Mouse (Mus musculus) ES-E14 (cell line): Measurements from ENCODE around the gene Ugt1a8. TPM values are rescaled to one million over a fixed set of nuclear protein-coding genes. Genes with fewer than 3 reads are reported as not detected.

Source experiments
- DNase-seq: peaks from one replicate; pipeline ENCODE4 v3.0.0-alpha.2; 2013; ENCODE audit warnings: low read depth, low spot score
- H3K27ac ChIP-seq: 2 replicates; pipeline ENCODE4 v1.5.1; 2012; ENCODE audit warnings: low read depth, mild to moderate bottlenecking, low read length, moderate library complexity, mixed read lengths; ENCODE audit not compliant: poor library complexity, insufficient read depth, severe bottlenecking
- H3K36me3 ChIP-seq: 2 replicates; pipeline ENCODE4 v1.6.1; 2012; ENCODE audit warnings: mild to moderate bottlenecking, low read length, moderate library complexity, mixed read lengths; ENCODE audit not compliant: control insufficient read depth, poor library complexity, insufficient read depth, severe bottlenecking
- H3K4me1 ChIP-seq, 2 experiments: fragments of 150-350 bp in 1 of 2; sonication (generic) in 1 of 2; 2 replicates each; pipeline ENCODE4 v1.6.1; 2012; ENCODE audit warnings: low read length in 2 of 2, mild to moderate bottlenecking in 1 of 2, mixed read lengths in 1 of 2; ENCODE audit not compliant: control insufficient read depth in 2 of 2, insufficient read depth in 2 of 2, poor library complexity in 1 of 2
- H3K4me3 ChIP-seq, 2 experiments: fragments of 150-350 bp in 1 of 2; sonication (generic) in 1 of 2; 2 replicates each; pipeline ENCODE4 v1.5.1; 2012; ENCODE audit warnings: low read length in 2 of 2, low read depth in 1 of 2, mild to moderate bottlenecking in 1 of 2, mixed read lengths in 1 of 2; ENCODE audit not compliant: insufficient read depth in 1 of 2, poor library complexity in 1 of 2, severe bottlenecking in 1 of 2
- H3K9ac ChIP-seq: 2 replicates; pipeline ENCODE4 v1.6.1; 2012; ENCODE audit warnings: low read depth, mild to moderate bottlenecking, low read length, mixed read lengths; ENCODE audit not compliant: poor library complexity, insufficient read depth, severe bottlenecking
- H3K9me3 ChIP-seq: fragments of 150-350 bp; sonication (generic); 2 replicates; pipeline ENCODE4 v1.6.1; 2012; ENCODE audit warnings: low read depth, mild to moderate bottlenecking, low read length; ENCODE audit not compliant: control insufficient read depth, insufficient read depth
- CHD2 ChIP-seq: IDR thresholded peaks from 2 replicates; pipeline ENCODE4 v1.6.1; 2014; ENCODE audit warnings: mild to moderate bottlenecking, low read depth, low read length, inconsistent platforms
- HCFC1 ChIP-seq: IDR thresholded peaks from 2 replicates; pipeline ENCODE4 v1.6.1; 2012; ENCODE audit warnings: low read length, inconsistent platforms, borderline replicate concordance; ENCODE audit not compliant: insufficient read depth
- MAFK ChIP-seq: IDR thresholded peaks from 2 replicates; pipeline ENCODE4 v1.6.1; 2014; ENCODE audit warnings: mild to moderate bottlenecking, low read depth, low read length, inconsistent platforms; ENCODE audit not compliant: insufficient read depth
- ZC3H11A ChIP-seq: IDR thresholded peaks from 2 replicates; pipeline ENCODE4 v1.6.1; 2012; ENCODE audit warnings: low read depth, mild to moderate bottlenecking, inconsistent platforms, low read length, borderline replicate concordance
- ZNF384 ChIP-seq: IDR thresholded peaks from 2 replicates; pipeline ENCODE4 v1.6.1; 2012; ENCODE audit warnings: low read depth, low read length, inconsistent platforms
- in situ Hi-C, 2 experiments: fragments of 600-800 bp; cut with MboI; formaldehyde crosslinking; loops; one replicate each; pipeline ENCODE4 v1.15.1; 2025; ENCODE audit warnings: low sequenced_read_pairs in 2 of 2, inconsistent platforms in 1 of 2; ENCODE audit not compliant: unreplicated experiment in 2 of 2
- total RNA-seq: library from RNA; depleted of rRNA; stranded (reverse); fragments of 300-350 nt; gene quantifications from 2 replicates; pipeline ENCODE4 v1.2.3, GENCODE M21; 2012

The Ugt1a8 gene
- total RNA-seq, 1 experiment = not detected

GRCm38 (mm10) chr1:88257681-88258080, 170.1 kb downstream of the Ugt1a8 start:
- DNase-seq = no peak
- in situ Hi-C loops = no loop called here
- Histone ChIP-seq H3K36me3 (peaks cover 8% of the 10 kb centered on the region), H3K4me3 (no peak overlapping the region), H3K9me3 (no peaks in the 10 kb centered on the region), H3K9ac (no peak overlapping the region), H3K4me1 (peaks cover 2% of the 10 kb centered on the region in 2 experiments; a peak in 1 of 4 replicates), H3K27ac (no peak overlapping the region)
- no peak for TF ChIP-seq CHD2
- TF ChIP-seq MAFK = no peak
- no peak for TF ChIP-seq ZNF384
- no peak for TF ChIP-seq HCFC1
- TF ChIP-seq ZC3H11A = no peak

- no peak for TF ChIP-seq HCFC1
- TF ChIP-seq ZNF384 = no peak
- no peak for TF ChIP-seq CHD2
- no peak for TF ChIP-seq MAFK
- no peak for TF ChIP-seq ZC3H11A
- Histone ChIP-seq H3K9me3 (no peaks in the 10 kb centered on the region), H3K36me3 (peaks cover 14% of the 10 kb centered on the region), H3K9ac (no peak overlapping the region), H3K4me1 (peaks cover 3 to 4% of the 10 kb centered on the region in 2 experiments; a peak in 2 of 4 replicates), H3K4me3 (no peak overlapping the region), H3K27ac (no peak overlapping the region)
- DNase-seq = no peak
- in situ Hi-C loops = no loop called here
Measured at GRCm38 (mm10) chr1:88258361-88258760, 170.7 kb downstream of the Ugt1a8 start.

GRCm38 (mm10) chr1:88258881-88259642, 171.4 kb downstream of the Ugt1a8 start:
- Histone ChIP-seq H3K9me3 (no peaks in the 10 kb centered on the region), H3K4me3 (no peak overlapping the region), H3K36me3 (peaks cover 19% of the 10 kb centered on the region), H3K9ac (no peak overlapping the region), H3K27ac (no peak overlapping the region), H3K4me1 (peaks cover 3 to 4% of the 10 kb centered on the region in 2 experiments; a peak in 2 of 4 replicates)
- TF ChIP-seq ZNF384 = peak; percentile 96
- no peak for TF ChIP-seq MAFK
- no peak for DNase-seq
- in situ Hi-C loops = no loop called here

- H3K9me3 ChIP-seq = no peaks in the 10 kb centered on the region
- TF ChIP-seq MAFK (no peak), ZC3H11A (no peak), CHD2 (no peak), ZNF384 (no peak), HCFC1 (no peak)
- no peak overlapping the region for H3K27ac ChIP-seq
- H3K4me3 ChIP-seq = no peak overlapping the region
- H3K36me3 ChIP-seq = peaks cover 24% of the 10 kb centered on the region
- H3K4me1 ChIP-seq = peaks cover 3 to 4% of the 10 kb centered on the region in 2 experiments; a peak in 2 of 4 replicates
- in situ Hi-C loops = no loop called here
- DNase-seq = no peak
- no peak overlapping the region for H3K9ac ChIP-seq
Measured at GRCm38 (mm10) chr1:88259643-88260024, 172.0 kb downstream of the Ugt1a8 start.

- Histone ChIP-seq H3K36me3 (peaks cover 29% of the 10 kb centered on the region), H3K9ac (no peak overlapping the region), H3K4me3 (no peak overlapping the region), H3K4me1 (peaks cover 3 to 4% of the 10 kb centered on the region in 2 experiments; a peak in 2 of 4 replicates), H3K27ac (no peak overlapping the region; the same call in 1 of the 2 replicates), H3K9me3 (no peaks in the 10 kb centered on the region)
- TF ChIP-seq ZC3H11A (no peak), ZNF384 (no peak), HCFC1 (no peak)
- in situ Hi-C loops = no loop called here
- no peak for DNase-seq
Measured at GRCm38 (mm10) chr1:88260114-88260513, 172.5 kb downstream of the Ugt1a8 start.
